Mouse (Mus musculus) megakaryocyte progenitor cell, adult 5-6 weeks (primary cell): ENCODE measurements around the gene Zfp984. TPM values are rescaled to one million over a fixed set of nuclear protein-coding genes. Genes with fewer than 3 reads are reported as not detected.
"Not testable (repeated sequence)": the region's sequence is repeated elsewhere in the genome, so short reads cannot be mapped to it uniquely, and the experiment has no call there.

ENCODE experiments used
- ATAC-seq: replicated peaks from 2 replicates; pipeline ENCODE4 v1.8.0; 2016; ENCODE audit warnings: mild to moderate bottlenecking, moderate TSS enrichment, inconsistent platforms; ENCODE audit not compliant: poor library complexity
- total RNA-seq, 2 experiments: library from RNA; stranded (forward) in 1 of 2; stranded (reverse) in 1 of 2; fragments of 157-497, 149-512 nt in 1 of 2; fragments of 200-1000 nt in 1 of 2; gene quantifications; 2 replicates each; pipeline versions ENCODE4 v1.2.3 to v1.2.4; 2015 to 2017

The Zfp984 gene
- total RNA-seq (2015) (51.5 and 60.9 TPM in 2 replicates), total RNA-seq (2017) (26.6 and 29.0 TPM in 2 replicates)

- peak; percentile 85 for ATAC-seq
These were observed at the start of gene Zfp984 for GRCm38 (mm10) chr4:147809292-147809965. Gene Zfp984 (minus strand): TSS chr4:147809788.

GRCm38 (mm10) chr4:147850776-147851175 is 41.2 kb upstream of the Zfp984 start:
- ATAC-seq: no peak

GRCm38 (mm10) chr4:147848584-147848991 is 39.0 kb upstream of the Zfp984 start:
- ATAC-seq: peak; percentile 55

GRCm38 (mm10) chr4:147847614-147848583 is 38.3 kb upstream of the Zfp984 start, which contains the start of gene Zfp933:
Gene Zfp933 (minus strand): TSS chr4:147848366.
- ATAC-seq: peak; percentile 90

- ATAC-seq: no peak
These were observed 33.3 kb upstream of the Zfp984 start for GRCm38 (mm10) chr4:147842871-147843270.

- ATAC-seq: not testable (repeated sequence)
These were observed 29.7 kb upstream of the Zfp984 start for GRCm38 (mm10) chr4:147839282-147839681.

GRCm38 (mm10) chr4:147824389-147824788 is 14.8 kb upstream of the Zfp984 start:
- no peak for ATAC-seq

GRCm38 (mm10) chr4:147821414-147821813 is 11.8 kb upstream of the Zfp984 start:
- 0 out of 2 replicates have a peak, but pooled peaks have one; percentile 34 for ATAC-seq

- ATAC-seq: not testable (repeated sequence)
These were observed 10.1 kb upstream of the Zfp984 start for GRCm38 (mm10) chr4:147819659-147820058.

- peak; percentile 94 for ATAC-seq
These were observed 5.1 kb upstream of the Zfp984 start for GRCm38 (mm10) chr4:147814592-147815167.

- no peak for ATAC-seq
These were observed 3.7 kb upstream of the Zfp984 start for GRCm38 (mm10) chr4:147813249-147813765.

- 0 out of 2 replicates have a peak, but pooled peaks have one; percentile 6 for ATAC-seq
These were observed 347 bp upstream of the Zfp984 start for GRCm38 (mm10) chr4:147809966-147810304.

GRCm38 (mm10) chr4:147808483-147808882 is 1.1 kb downstream of the Zfp984 start:
- not testable (repeated sequence) for ATAC-seq

GRCm38 (mm10) chr4:147795308-147795707 is 14.3 kb downstream of the Zfp984 start:
- ATAC-seq: not testable (repeated sequence)

- not testable (repeated sequence) for ATAC-seq
These were observed 15.4 kb downstream of the Zfp984 start for GRCm38 (mm10) chr4:147794026-147794665.

GRCm38 (mm10) chr4:147793390-147793916 is 16.1 kb downstream of the Zfp984 start:
- ATAC-seq: not testable (repeated sequence)

- not testable (repeated sequence) for ATAC-seq
These were observed 17.9 kb downstream of the Zfp984 start for GRCm38 (mm10) chr4:147791729-147792128.

GRCm38 (mm10) chr4:147746255-147746654 is 63.3 kb downstream of the Zfp984 start:
- ATAC-seq: not testable (repeated sequence)

- peak; percentile 54 for ATAC-seq
These were observed 70.8 kb downstream of the Zfp984 start for GRCm38 (mm10) chr4:147738636-147739369.
